In genomic region chr19:36124203-36124602, GRCm38 (mm10) we compare ENCODE assay signal across 28 mouse cellular contexts. TPM values are rescaled to one million over a fixed set of nuclear protein-coding genes. Genes with fewer than 3 reads are reported as not detected.
"Had no signal": no experiment of that assay in that cellular context is flagged by ENCODE, and none has a peak within 500 bp of the region (broad histone marks: within the 10 kb centered on the region; RNA-seq: fewer than 3 reads in every experiment).

No protein-coding gene starts in this region.

- H3K4me2 ChIP-seq: embryonic facial prominence, embryonic 12.5 days; embryonic facial prominence, embryonic 13.5 days; embryonic facial prominence, embryonic 15.5 days; forebrain, embryonic 12.5 days; forebrain, embryonic 13.5 days; forebrain, embryonic 15.5 days had no signal

- H3K9ac ChIP-seq: embryonic facial prominence, embryonic 12.5 days; embryonic facial prominence, embryonic 13.5 days; embryonic facial prominence, embryonic 15.5 days; forebrain, embryonic 12.5 days; forebrain, embryonic 13.5 days; forebrain, embryonic 15.5 days; forebrain, postnatal 0 days had no signal

- H3K4me3 ChIP-seq: embryonic facial prominence, embryonic 10.5 days; embryonic facial prominence, embryonic 12.5 days; embryonic facial prominence, embryonic 13.5 days; embryonic facial prominence, embryonic 15.5 days; erythroblast, embryonic 14.5 days; forebrain, embryonic 10.5 days; forebrain, embryonic 12.5 days; forebrain, embryonic 13.5 days; forebrain, embryonic 15.5 days; gastrocnemius, adult 2 months; heart, adult 2 months; heart, embryonic 10.5 days had no signal

- H3K36me3 ChIP-seq: embryonic facial prominence, embryonic 10.5 days; embryonic facial prominence, embryonic 12.5 days; embryonic facial prominence, embryonic 13.5 days; embryonic facial prominence, embryonic 15.5 days; forebrain, embryonic 10.5 days; forebrain, embryonic 12.5 days; forebrain, embryonic 15.5 days; heart, embryonic 10.5 days had no signal

- ATAC-seq: forebrain, embryonic 13.5 days; forebrain, embryonic 14.5 days; forebrain, embryonic 15.5 days; forebrain, embryonic 16.5 days; forebrain, postnatal 0 days had no signal

- DNase-seq: cerebellum, adult 9-10 months; cerebellum, adult 9-11 months; cerebellum, postnatal 10 days; cerebellum, postnatal 14 days; cerebellum, postnatal 25 days; cerebellum, postnatal 36 days; embryo, embryonic 11 days; forebrain, postnatal 0 days; gastrocnemius, adult 2 months; gastrocnemius, postnatal 10 days; gastrocnemius, postnatal 14 days; gastrocnemius, postnatal 25 days; gastrocnemius, postnatal 36 days; heart, adult 18-20 months; heart, adult 2 months had no signal

- H3K9me3 ChIP-seq: embryonic facial prominence, embryonic 15.5 days; forebrain, embryonic 15.5 days had no signal

- H3K27me3 ChIP-seq: embryonic facial prominence, embryonic 12.5 days; embryonic facial prominence, embryonic 13.5 days; embryonic facial prominence, embryonic 15.5 days; forebrain, embryonic 12.5 days; forebrain, embryonic 13.5 days; forebrain, embryonic 15.5 days had no signal

- H3K4me1 ChIP-seq: forebrain, embryonic 10.5 days; forebrain, embryonic 12.5 days; forebrain, embryonic 13.5 days; forebrain, embryonic 15.5 days had no signal

- H3K27ac ChIP-seq: embryonic facial prominence, embryonic 10.5 days; embryonic facial prominence, embryonic 12.5 days; embryonic facial prominence, embryonic 13.5 days; embryonic facial prominence, embryonic 15.5 days; forebrain, embryonic 10.5 days; forebrain, embryonic 12.5 days; forebrain, embryonic 13.5 days; forebrain, embryonic 15.5 days; gastrocnemius, adult 2 months; heart, adult 2 months; heart, embryonic 10.5 days had no signal

RNA-seq across cellular contexts. Expression of gene Ankrd1, which starts 4.3 kb away (rescaled TPM):
- polyA plus RNA-seq: erythroblast, embryonic 14.5 days; forebrain, embryonic 10.5 days; forebrain, embryonic 11.5 days; forebrain, embryonic 12.5 days; forebrain, embryonic 13.5 days; forebrain, embryonic 14.5 days; forebrain, embryonic 15.5 days; forebrain, embryonic 16.5 days had no signal
